Mouse (Mus musculus) kidney, embryonic 14.5 days (tissue): ENCODE data around the gene Sde2. TPM values are rescaled to one million over a fixed set of nuclear protein-coding genes. Genes with fewer than 3 reads are reported as not detected.

Experiments used
- ATAC-seq: fragments of 200-750 bp; cut with Nextera tagmentation; 2 replicates; pipeline ENCODE4 v1.8.0; 2017; ENCODE audit warnings: moderate number of reproducible peaks, mild to moderate bottlenecking, moderate TSS enrichment, moderate library complexity; ENCODE audit not compliant: low FRiP score, low TSS enrichment
- H3K27ac ChIP-seq: fragments of 300-500 bp; sonication (generic); 2 replicates; pipeline ENCODE4 v1.5.1; 2014; ENCODE audit warnings: low read depth, mild to moderate bottlenecking, low read length, moderate library complexity, mixed read lengths
- H3K27me3 ChIP-seq: fragments of 300-500 bp; sonication (generic); 2 replicates; pipeline ENCODE4 v1.6.1; 2014; ENCODE audit warnings: mild to moderate bottlenecking, low read length; ENCODE audit not compliant: control insufficient read depth, insufficient read depth
- H3K36me3 ChIP-seq: fragments of 300-500 bp; sonication (generic); 2 replicates; pipeline ENCODE4 v1.6.1; 2014; ENCODE audit warnings: low read length, mixed read lengths; ENCODE audit not compliant: control insufficient read depth, insufficient read depth
- H3K4me1 ChIP-seq: fragments of 300-500 bp; sonication (generic); 2 replicates; pipeline ENCODE4 v1.6.1; 2014; ENCODE audit warnings: low read length, mixed read lengths; ENCODE audit not compliant: control insufficient read depth, insufficient read depth
- H3K4me2 ChIP-seq: fragments of 300-500 bp; sonication (generic); replicated peaks from 2 replicates; pipeline ENCODE4 v1.6.1; 2014; ENCODE audit warnings: low read depth, mild to moderate bottlenecking, low read length
- H3K4me3 ChIP-seq: fragments of 300-500 bp; sonication (generic); 2 replicates; pipeline ENCODE4 v1.5.1; 2014; ENCODE audit warnings: mild to moderate bottlenecking, low read length
- H3K9ac ChIP-seq: fragments of 300-500 bp; sonication (generic); 2 replicates; pipeline ENCODE4 v1.6.1; 2014; ENCODE audit warnings: low read depth, mild to moderate bottlenecking, low read length, moderate library complexity
- H3K9me3 ChIP-seq: fragments of 300-500 bp; sonication (generic); 2 replicates; pipeline ENCODE4 v1.6.1; 2016; ENCODE audit warnings: low read length; ENCODE audit not compliant: control insufficient read depth
- WGBS: fragments of 180-500 bp; shearing (Covaris S2); extraction: QIAGEN DNeasy Blood & Tissue Kit; methylation state at CpG from one replicate; pipeline ENCODE4 v1.1.7; 2014; 5-methylcytosine and 5-hydroxymethylcytosine counted together
- polyA plus RNA-seq: library from polyadenylated mRNA; unstranded; fragments of >200 nt; fragmentation: Nextera tagmentation; extraction: Ambion mirVana; gene quantifications from 2 replicates; pipeline ENCODE4 v1.2.1, GENCODE M21; 2014

Gene Sde2
- 32.9 and 39.6 TPM in 2 replicates for polyA plus RNA-seq

DNA sequence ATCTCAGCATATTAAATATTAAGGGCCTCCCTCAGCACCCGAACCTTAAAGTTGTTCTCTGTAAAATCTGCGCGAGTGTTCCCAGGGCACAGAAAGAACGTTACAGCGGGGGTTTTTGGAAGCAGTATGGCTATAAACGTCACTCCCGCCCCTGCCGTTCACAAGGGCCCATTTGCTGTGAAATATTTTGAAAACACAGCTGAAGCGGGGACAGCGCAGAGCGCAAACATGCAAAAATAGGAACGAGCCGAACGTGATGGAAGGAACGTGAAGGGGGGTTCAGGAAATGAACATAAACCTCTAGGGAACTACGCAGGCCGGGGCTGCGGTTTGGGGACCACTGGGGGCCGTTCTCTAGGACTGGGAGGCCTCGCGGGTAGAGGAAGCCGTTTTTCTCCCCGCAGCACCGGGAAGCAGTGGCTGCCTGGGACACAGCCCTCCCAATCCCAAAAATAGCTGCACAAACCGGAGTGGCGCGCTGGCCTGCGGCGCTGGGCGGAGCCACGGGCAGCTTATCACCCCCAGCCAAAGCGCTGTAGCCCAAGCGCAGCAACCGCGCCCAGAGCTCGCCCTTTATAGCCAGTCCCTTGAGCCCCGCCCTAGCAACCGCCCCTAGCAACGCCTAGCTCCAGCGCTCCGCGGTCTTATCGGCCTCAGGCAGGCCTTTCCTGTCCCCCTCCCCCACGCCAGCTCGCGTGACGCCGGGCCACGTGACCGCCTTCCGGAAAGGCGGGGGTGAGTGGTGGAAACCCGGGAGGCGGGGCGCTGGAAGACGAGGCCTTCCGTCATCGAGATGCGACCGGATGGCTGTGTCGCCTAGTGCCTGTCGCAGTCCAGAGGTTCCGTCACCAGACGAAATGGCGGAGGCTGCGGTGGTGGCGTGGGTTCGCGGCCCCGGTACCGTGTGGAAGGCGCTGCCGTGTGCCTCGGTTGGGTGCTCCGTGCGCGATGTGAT lies at the start of gene Sde2:
TSS of gene Sde2 (plus strand) at position 812 of the 955 bp plus-strand sequence.
- H3K4me1 ChIP-seq: peaks cover 30% of the 10 kb centered on the region

DNA sequence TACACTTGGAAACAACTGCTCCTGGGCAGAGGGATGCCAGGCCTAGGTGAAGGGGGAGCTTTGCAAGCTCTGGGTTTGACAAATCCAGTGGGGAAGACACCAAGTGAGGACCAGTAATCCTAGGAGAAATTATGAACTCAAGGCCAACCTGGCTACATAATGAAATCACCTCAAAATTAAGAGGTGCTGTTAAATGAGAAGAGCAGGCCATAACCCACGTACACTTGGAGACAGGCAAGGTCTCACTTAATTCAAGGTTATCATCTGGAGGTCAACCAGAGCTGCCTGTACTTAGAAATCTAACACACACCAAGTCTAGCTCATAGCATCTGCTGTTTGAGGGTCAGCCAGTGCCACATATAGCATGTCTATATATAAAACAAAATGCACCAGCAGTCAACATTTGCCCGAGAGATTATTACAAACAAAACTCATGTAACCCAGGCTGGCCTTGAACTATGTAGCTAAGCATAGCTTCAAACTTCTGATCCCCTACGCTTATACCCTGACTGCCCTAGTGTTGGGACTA lies 49.4 kb upstream of the Sde2 start:
- 85% methylated on average over 3 of the region's 3 CpGs for WGBS
- Histone ChIP-seq H3K9me3 (no peaks in the 10 kb centered on the region), H3K9ac (no peak overlapping the region), H3K4me2 (no peak overlapping the region), H3K4me3 (no peak overlapping the region), H3K27me3 (no peaks in the 10 kb centered on the region), H3K27ac (no peak overlapping the region), H3K4me1 (no peaks in the 10 kb centered on the region), H3K36me3 (peaks cover 52% of the 10 kb centered on the region)
- ATAC-seq: peak; percentile 46; the same call in 1 of the 2 replicates

More for the DNA sequence above, at the start of gene Sde2:
- Histone ChIP-seq H3K36me3 (peaks cover 4% of the 10 kb centered on the region; the same call in 1 of the 2 replicates), H3K9me3 (no peaks in the 10 kb centered on the region), H3K4me3 (peak within 1 kb of the TSS; percentile 86), H3K27ac (peak within 1 kb of the TSS; percentile 99), H3K4me2 (peak within 1 kb of the TSS; percentile 86), H3K27me3 (no peaks in the 10 kb centered on the region), H3K9ac (peak within 1 kb of the TSS; percentile 87)
- peak; percentile 99 for ATAC-seq
- WGBS: under 1% methylated on average over 77 of the region's 77 CpGs

DNA sequence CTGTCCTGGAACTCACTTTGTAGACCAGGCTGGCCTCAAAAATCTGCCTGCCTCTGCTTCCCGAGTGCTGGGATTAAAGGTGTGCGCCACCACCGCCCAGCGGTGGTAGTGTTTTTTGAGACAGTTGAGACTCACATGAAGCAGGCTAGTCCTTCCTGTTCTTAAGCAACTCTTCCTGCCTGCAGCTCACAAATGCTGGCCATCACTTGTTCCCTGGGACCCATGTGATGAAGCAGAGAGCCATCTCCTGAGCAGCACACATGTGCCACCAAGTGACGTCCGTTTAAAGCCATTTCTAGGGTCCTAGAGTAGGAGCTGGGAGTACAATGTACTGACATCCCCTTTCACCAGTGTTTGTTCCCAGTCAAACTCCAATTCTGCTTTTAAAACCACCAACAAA lies 47.0 kb upstream of the Sde2 start:
- no peak for ATAC-seq
- H3K4me2 ChIP-seq: no peak overlapping the region
- no peaks in the 10 kb centered on the region for H3K4me1 ChIP-seq
- no peak overlapping the region for H3K9ac ChIP-seq
- H3K36me3 ChIP-seq: peaks cover 73% of the 10 kb centered on the region
- H3K27me3 ChIP-seq: no peaks in the 10 kb centered on the region
- H3K27ac ChIP-seq: no peak overlapping the region
- no peaks in the 10 kb centered on the region for H3K9me3 ChIP-seq
- no peak overlapping the region for H3K4me3 ChIP-seq
- WGBS: 89% methylated on average over 6 of the region's 6 CpGs

DNA sequence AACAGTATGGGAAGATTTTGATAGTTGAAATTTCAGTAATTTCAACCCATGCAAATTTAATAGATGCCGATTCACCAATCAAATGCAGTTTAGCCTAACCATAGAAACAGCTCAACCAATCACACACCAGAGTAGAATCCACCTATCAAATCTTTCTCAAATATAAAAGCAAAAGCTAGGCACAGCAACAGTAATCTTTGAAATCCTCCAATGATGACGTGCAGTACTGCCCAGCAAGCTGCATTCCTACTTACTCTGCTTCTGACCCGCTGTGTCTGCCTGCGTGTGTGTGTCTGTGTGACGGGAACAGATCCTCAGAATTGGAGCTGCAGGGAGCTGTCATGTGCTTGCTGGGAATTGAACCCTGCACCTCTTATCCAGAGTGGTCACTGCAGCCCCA lies 42.1 kb upstream of the Sde2 start:
- Histone ChIP-seq H3K9me3 (no peaks in the 10 kb centered on the region), H3K36me3 (peaks cover 66% of the 10 kb centered on the region), H3K27ac (no peak overlapping the region), H3K4me2 (no peak overlapping the region), H3K4me1 (no peaks in the 10 kb centered on the region; the same call in 1 of the 2 replicates), H3K4me3 (no peak overlapping the region), H3K27me3 (no peaks in the 10 kb centered on the region), H3K9ac (no peak overlapping the region)
- 87% methylated on average over 5 of the region's 5 CpGs for WGBS
- no peak for ATAC-seq

DNA sequence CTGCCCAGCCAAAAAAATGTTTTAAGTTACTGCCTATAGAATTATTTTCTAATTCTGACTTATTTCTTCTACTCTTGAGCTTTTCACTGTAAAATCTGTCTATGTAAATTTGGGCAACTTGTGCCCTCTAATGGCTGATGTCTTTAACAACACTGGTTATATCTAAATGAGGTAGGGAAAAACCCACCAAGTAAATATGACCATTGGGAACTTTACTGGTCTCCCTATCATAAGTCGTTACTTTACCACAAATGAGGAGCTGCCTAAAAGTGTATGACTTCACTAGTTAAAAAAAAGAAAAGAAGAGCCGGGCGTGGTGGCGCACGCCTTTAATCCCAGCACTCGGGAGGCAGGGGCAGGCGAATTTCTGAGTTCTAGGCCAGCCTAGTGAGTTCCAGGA lies 40.0 kb upstream of the Sde2 start:
- H3K27me3 ChIP-seq: no peaks in the 10 kb centered on the region
- 62% methylated on average over 7 of the region's 7 CpGs for WGBS
- peaks cover 6% of the 10 kb centered on the region; the same call in 1 of the 2 replicates for H3K4me1 ChIP-seq
- peaks cover 45% of the 10 kb centered on the region for H3K36me3 ChIP-seq
- H3K9me3 ChIP-seq: no peaks in the 10 kb centered on the region
- no peak for ATAC-seq
- H3K9ac ChIP-seq: 0 out of 2 replicates have a peak overlapping the region, but pooled peaks have one; percentile 23
- peak overlapping the region; percentile 95 for H3K4me3 ChIP-seq
- H3K4me2 ChIP-seq: peak overlapping the region; percentile 46
- H3K27ac ChIP-seq: no peak overlapping the region

DNA sequence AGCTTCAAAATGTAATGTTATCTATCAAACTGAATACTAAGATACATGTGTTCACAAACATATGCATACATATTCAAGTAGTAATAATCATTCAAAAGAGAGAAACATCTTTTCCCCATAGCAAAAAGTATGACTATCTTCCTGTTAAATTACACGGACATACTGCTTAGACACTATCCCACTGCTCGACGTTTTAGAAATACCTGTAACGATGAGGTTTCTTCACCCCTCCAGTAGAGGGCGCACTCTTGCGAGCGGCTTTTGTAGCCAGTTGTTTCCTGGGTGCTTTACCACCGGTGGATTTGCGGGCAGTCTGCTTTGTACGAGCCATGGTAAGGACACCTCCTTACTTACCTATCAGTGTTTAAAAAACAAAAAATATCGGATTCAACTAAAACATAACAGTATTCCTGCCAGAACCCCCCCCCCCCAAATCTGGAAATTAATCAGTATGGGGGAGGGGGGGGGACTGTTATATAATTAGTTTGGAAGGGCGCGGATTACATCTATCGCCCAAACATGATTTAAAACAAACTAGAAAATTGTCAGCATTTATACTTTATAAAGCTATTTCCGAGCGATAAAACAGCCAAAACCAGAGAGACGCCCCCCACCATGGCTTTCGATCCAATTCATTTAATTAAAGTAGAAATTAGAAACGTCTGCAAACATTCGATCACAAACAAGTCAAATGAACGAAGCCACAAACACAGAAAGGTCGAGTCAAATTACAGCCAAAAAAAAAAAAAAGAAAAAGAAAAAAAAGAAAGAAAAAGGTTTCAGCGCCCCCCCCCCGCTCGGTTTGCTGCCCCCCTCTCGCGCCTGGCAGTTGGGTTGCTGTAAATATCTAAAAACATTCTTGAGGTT lies 39.1 kb upstream of the Sde2 start:
- Histone ChIP-seq H3K9me3 (no peaks in the 10 kb centered on the region), H3K4me1 (peaks cover 6% of the 10 kb centered on the region; the same call in 1 of the 2 replicates), H3K9ac (peak overlapping the region; percentile 99), H3K36me3 (peaks cover 36% of the 10 kb centered on the region), H3K27me3 (no peaks in the 10 kb centered on the region), H3K27ac (peak overlapping the region; percentile 99), H3K4me3 (peak overlapping the region; percentile 95), H3K4me2 (peak overlapping the region; percentile 46)
- no peak for ATAC-seq
- 3% methylated on average over 27 of the region's 27 CpGs for WGBS

DNA sequence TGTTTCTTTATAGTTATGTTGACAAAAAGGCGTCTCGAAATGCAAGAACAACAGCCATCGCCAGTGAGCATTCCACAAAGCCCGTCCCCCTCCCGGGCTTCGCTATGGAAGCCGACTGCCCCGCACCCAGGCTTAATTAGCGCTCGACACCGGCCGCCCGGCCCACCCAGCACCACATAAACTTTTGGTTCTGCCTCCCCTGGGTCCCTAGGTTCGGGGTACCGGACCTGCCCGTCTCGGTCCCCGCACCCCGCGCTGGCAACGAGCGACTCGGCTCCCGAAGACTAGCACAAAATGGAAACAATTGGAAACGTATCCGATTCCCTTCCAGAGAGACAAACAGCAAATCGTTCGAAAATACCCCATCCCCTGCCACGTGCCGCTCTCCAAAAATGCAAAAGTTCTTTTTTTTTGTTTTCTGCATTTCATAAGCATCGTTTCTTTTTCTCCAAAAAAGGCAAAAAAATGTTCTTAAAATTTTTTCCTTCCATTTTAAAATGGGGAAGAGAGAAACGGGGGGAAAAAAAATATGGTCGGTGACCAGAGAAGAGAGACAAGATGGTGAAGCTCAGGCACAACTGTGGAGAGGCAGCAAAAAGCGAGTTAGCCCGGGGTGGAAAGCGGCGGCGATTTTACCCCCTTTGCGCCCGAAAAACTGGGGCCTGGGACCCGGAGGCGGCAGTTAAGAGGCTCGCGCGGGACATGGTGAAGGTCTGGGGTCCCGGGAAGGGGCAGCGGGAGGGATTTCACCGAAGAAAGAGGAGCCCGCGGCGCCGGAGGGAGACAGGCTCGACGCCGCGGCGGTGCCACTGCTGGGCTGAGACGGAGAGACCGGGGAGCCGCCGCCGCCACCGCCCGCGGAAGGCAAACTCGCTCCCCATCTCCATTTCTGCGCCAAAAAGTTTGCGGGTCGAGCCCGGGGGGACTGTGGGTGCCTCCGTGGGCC lies 38.2 kb upstream of the Sde2 start:
- H3K4me3 ChIP-seq: peak overlapping the region; percentile 95
- WGBS: under 1% methylated on average over 71 of the region's 71 CpGs
- peak; percentile 0 for ATAC-seq
- H3K4me1 ChIP-seq: peaks cover 6% of the 10 kb centered on the region; the same call in 1 of the 2 replicates
- peaks cover 27% of the 10 kb centered on the region for H3K36me3 ChIP-seq
- no peaks in the 10 kb centered on the region for H3K9me3 ChIP-seq
- no peaks in the 10 kb centered on the region for H3K27me3 ChIP-seq
- H3K27ac ChIP-seq: peak overlapping the region; percentile 99
- H3K4me2 ChIP-seq: peak overlapping the region; percentile 46
- peak overlapping the region; percentile 99 for H3K9ac ChIP-seq
